Mouse (Mus musculus) erythroblast, embryonic 14.5 days (primary cell): ENCODE measurements around the gene Gtf2ird1. TPM values are rescaled to one million over a fixed set of nuclear protein-coding genes. Genes with fewer than 3 reads are reported as not detected.

ENCODE experiments used
- H3K27me3 ChIP-seq: 2 replicates; pipeline ENCODE4 v1.6.1; 2012; ENCODE audit warnings: inconsistent platforms; ENCODE audit not compliant: control insufficient read depth
- H3K36me3 ChIP-seq: 2 replicates; pipeline ENCODE4 v1.6.1; 2012; ENCODE audit warnings: mild to moderate bottlenecking, inconsistent platforms; ENCODE audit not compliant: control insufficient read depth
- H3K4me1 ChIP-seq: 2 replicates; pipeline ENCODE4 v1.6.1; 2012; ENCODE audit warnings: inconsistent platforms; ENCODE audit not compliant: control insufficient read depth
- H3K4me3 ChIP-seq: replicated peaks from 2 replicates; pipeline ENCODE3; 2012; ENCODE audit warnings: moderate library complexity, mild to moderate bottlenecking, inconsistent platforms
- H3K9me3 ChIP-seq: 2 replicates; pipeline ENCODE4 v1.6.1; 2012; ENCODE audit warnings: low read length, inconsistent platforms, mixed read lengths; ENCODE audit not compliant: control insufficient read depth
- GATA1 ChIP-seq: IDR thresholded peaks from 2 replicates; pipeline ENCODE4 v1.6.1; 2012; ENCODE audit warnings: low read length, inconsistent platforms, mixed read lengths
- TAL1 ChIP-seq: IDR thresholded peaks from 3 replicates; pipeline ENCODE4 v1.6.1; 2012; ENCODE audit warnings: low read length, inconsistent platforms, mixed read lengths
- polyA plus RNA-seq: library from polyadenylated mRNA; stranded (reverse); fragments of >175 nt; gene quantifications from 2 replicates; pipeline ENCODE4 v1.2.3, GENCODE M21; 2012

Gene Gtf2ird1
- 2.0 and 3.0 TPM in 2 replicates for polyA plus RNA-seq

GRCm38 (mm10) chr5:134456503-134456962, at the start of gene Gtf2ird1:
Gtf2ird1 (minus strand) TSS chr5:134456716.
- TF ChIP-seq GATA1 (no peak), TAL1 (no peak)
- H3K4me1 ChIP-seq: peaks cover 23% of the 10 kb centered on the region
- H3K36me3 ChIP-seq: peaks cover 2% of the 10 kb centered on the region; the same call in 1 of the 2 replicates
- H3K9me3 ChIP-seq: 0 out of 2 replicates have a peak, but pooled peaks cover 1% of the 10 kb centered on the region
- H3K4me3 ChIP-seq: peak within 1 kb of the TSS; percentile 67
- no peaks in the 10 kb centered on the region for H3K27me3 ChIP-seq

GRCm38 (mm10) chr5:134505810-134506292, 49.3 kb upstream of the Gtf2ird1 start:
- no peaks in the 10 kb centered on the region; the same call in 1 of the 2 replicates for H3K36me3 ChIP-seq
- no peaks in the 10 kb centered on the region for H3K9me3 ChIP-seq
- TF ChIP-seq GATA1 (no peak), TAL1 (no peak)
- no peaks in the 10 kb centered on the region for H3K4me1 ChIP-seq
- H3K4me3 ChIP-seq: no peak overlapping the region
- no peaks in the 10 kb centered on the region for H3K27me3 ChIP-seq

- no peaks in the 10 kb centered on the region for H3K9me3 ChIP-seq
- H3K27me3 ChIP-seq: no peaks in the 10 kb centered on the region
- no peaks in the 10 kb centered on the region; the same call in 1 of the 2 replicates for H3K36me3 ChIP-seq
- no peaks in the 10 kb centered on the region for H3K4me1 ChIP-seq
- H3K4me3 ChIP-seq: no peak overlapping the region
- no peak for TF ChIP-seq TAL1
- no peak for TF ChIP-seq GATA1
Observed at GRCm38 (mm10) chr5:134502591-134502990, 46.1 kb upstream of the Gtf2ird1 start.

- no peak overlapping the region for H3K4me3 ChIP-seq
- TF ChIP-seq GATA1 (no peak), TAL1 (no peak)
- no peaks in the 10 kb centered on the region for H3K9me3 ChIP-seq
- H3K4me1 ChIP-seq: no peaks in the 10 kb centered on the region
- no peaks in the 10 kb centered on the region for H3K27me3 ChIP-seq
- no peaks in the 10 kb centered on the region; the same call in 1 of the 2 replicates for H3K36me3 ChIP-seq
Observed at GRCm38 (mm10) chr5:134501453-134501852, 44.9 kb upstream of the Gtf2ird1 start.

GRCm38 (mm10) chr5:134500681-134501080, 44.2 kb upstream of the Gtf2ird1 start:
- no peaks in the 10 kb centered on the region for H3K9me3 ChIP-seq
- TF ChIP-seq TAL1 (no peak), GATA1 (no peak)
- H3K4me1 ChIP-seq: no peaks in the 10 kb centered on the region
- no peaks in the 10 kb centered on the region; the same call in 1 of the 2 replicates for H3K36me3 ChIP-seq
- H3K4me3 ChIP-seq: no peak overlapping the region
- no peaks in the 10 kb centered on the region for H3K27me3 ChIP-seq

- Histone ChIP-seq H3K4me3 (no peak overlapping the region), H3K36me3 (no peaks in the 10 kb centered on the region; the same call in 1 of the 2 replicates), H3K27me3 (no peaks in the 10 kb centered on the region), H3K4me1 (no peaks in the 10 kb centered on the region), H3K9me3 (no peaks in the 10 kb centered on the region)
- no peak for TF ChIP-seq GATA1
- no peak for TF ChIP-seq TAL1
Observed at GRCm38 (mm10) chr5:134500062-134500461, 43.5 kb upstream of the Gtf2ird1 start.

GRCm38 (mm10) chr5:134497026-134497425, 40.5 kb upstream of the Gtf2ird1 start:
- H3K4me1 ChIP-seq: peaks cover 15% of the 10 kb centered on the region
- no peaks in the 10 kb centered on the region for H3K9me3 ChIP-seq
- no peak overlapping the region for H3K4me3 ChIP-seq
- TF ChIP-seq TAL1 (no peak), GATA1 (no peak)
- H3K36me3 ChIP-seq: no peaks in the 10 kb centered on the region; the same call in 1 of the 2 replicates
- no peaks in the 10 kb centered on the region for H3K27me3 ChIP-seq

- H3K27me3 ChIP-seq: no peaks in the 10 kb centered on the region
- H3K9me3 ChIP-seq: no peaks in the 10 kb centered on the region
- H3K36me3 ChIP-seq: no peaks in the 10 kb centered on the region; the same call in 1 of the 2 replicates
- no peak overlapping the region for H3K4me3 ChIP-seq
- TF ChIP-seq GATA1 (no peak), TAL1 (no peak)
- peaks cover 23% of the 10 kb centered on the region for H3K4me1 ChIP-seq
Observed at GRCm38 (mm10) chr5:134495796-134496195, 39.3 kb upstream of the Gtf2ird1 start.

GRCm38 (mm10) chr5:134494142-134494541, 37.6 kb upstream of the Gtf2ird1 start:
- H3K36me3 ChIP-seq: no peaks in the 10 kb centered on the region; the same call in 1 of the 2 replicates
- peak overlapping the region; percentile 23 for H3K4me3 ChIP-seq

GRCm38 (mm10) chr5:134492956-134493355, 36.4 kb upstream of the Gtf2ird1 start:
- peaks cover 26% of the 10 kb centered on the region for H3K4me1 ChIP-seq
- no peaks in the 10 kb centered on the region for H3K27me3 ChIP-seq
- no peak overlapping the region for H3K4me3 ChIP-seq
- TF ChIP-seq GATA1 (no peak), TAL1 (no peak)
- H3K36me3 ChIP-seq: no peaks in the 10 kb centered on the region; the same call in 1 of the 2 replicates
- no peaks in the 10 kb centered on the region for H3K9me3 ChIP-seq

More at GRCm38 (mm10) chr5:134494142-134494541, 37.6 kb upstream of the Gtf2ird1 start:
- TF ChIP-seq GATA1 (no peak), TAL1 (no peak)
- Histone ChIP-seq H3K9me3 (no peaks in the 10 kb centered on the region), H3K4me1 (peaks cover 26% of the 10 kb centered on the region), H3K27me3 (no peaks in the 10 kb centered on the region)
